Mouse (Mus musculus) gastrocnemius, adult 18-20 months (tissue): Measurements from ENCODE around the gene Astn1. TPM values are rescaled to one million over a fixed set of nuclear protein-coding genes. Genes with fewer than 3 reads are reported as not detected.

Experiments used
- DNase-seq: peaks from one replicate; pipeline ENCODE4 v3.0.0; 2021; ENCODE audit warnings: low spot score
- total RNA-seq, 2 experiments: library from RNA; stranded (reverse); gene quantifications; 2 replicates each; pipeline ENCODE4 v1.2.3; 2021

Gene Astn1
- total RNA-seq, 2 experiments from 2014 or later: 0.07 to 0.25 TPM

- no peak for DNase-seq
These were observed 253.1 kb downstream of the Astn1 start for GRCm38 (mm10) chr1:158615202-158615601.

GRCm38 (mm10) chr1:158617943-158618342, 255.9 kb downstream of the Astn1 start:
- no peak for DNase-seq

GRCm38 (mm10) chr1:158632935-158633334, 270.9 kb downstream of the Astn1 start:
- no peak for DNase-seq

GRCm38 (mm10) chr1:158633441-158633840, 271.4 kb downstream of the Astn1 start:
- DNase-seq: no peak

GRCm38 (mm10) chr1:158641306-158641705, 279.2 kb downstream of the Astn1 start:
- DNase-seq: no peak

GRCm38 (mm10) chr1:158642247-158642646, 280.2 kb downstream of the Astn1 start:
- DNase-seq: no peak

GRCm38 (mm10) chr1:158652799-158653198, 290.7 kb downstream of the Astn1 start:
- DNase-seq: no peak

GRCm38 (mm10) chr1:158653808-158654520, 291.9 kb downstream of the Astn1 start:
- DNase-seq: peak; percentile 1

GRCm38 (mm10) chr1:158654571-158655205, 292.6 kb downstream of the Astn1 start:
- DNase-seq: no peak

- DNase-seq: no peak
These were observed 294.9 kb downstream of the Astn1 start for GRCm38 (mm10) chr1:158656986-158657385.

- DNase-seq: no peak
These were observed 303.9 kb downstream of the Astn1 start for GRCm38 (mm10) chr1:158666001-158666400.

GRCm38 (mm10) chr1:158669971-158670592, 308.0 kb downstream of the Astn1 start:
- peak; percentile 25 for DNase-seq

GRCm38 (mm10) chr1:158687726-158688125, 325.7 kb downstream of the Astn1 start:
- DNase-seq: no peak

GRCm38 (mm10) chr1:158697423-158697822, 335.4 kb downstream of the Astn1 start:
- DNase-seq: no peak

- no peak for DNase-seq
These were observed 335.9 kb downstream of the Astn1 start for GRCm38 (mm10) chr1:158697859-158698569.

- no peak for DNase-seq
These were observed 337.2 kb downstream of the Astn1 start for GRCm38 (mm10) chr1:158699276-158699675.

- DNase-seq: no peak
These were observed 338.1 kb downstream of the Astn1 start for GRCm38 (mm10) chr1:158700147-158700546.

GRCm38 (mm10) chr1:158701336-158701735, 339.3 kb downstream of the Astn1 start:
- no peak for DNase-seq

GRCm38 (mm10) chr1:158713301-158714095, 351.4 kb downstream of the Astn1 start:
- DNase-seq: peak; percentile 37

GRCm38 (mm10) chr1:158732868-158733496, 370.9 kb downstream of the Astn1 start:
- no peak for DNase-seq
